Mouse (Mus musculus): Measurements from ENCODE around the gene Micu1.

- TF ChIP-seq CTCF (IDR thresholded peaks at IDR 0.05; ENCODE audit: low read depth) (no peak), EP300 (optimal IDR thresholded peaks at IDR 0.05) (no peak)
Measured at GRCm38 (mm10) chr10:59884327-59885173, 182.3 kb downstream of the Micu1 start.

Measured in stomach, postnatal 0 days (tissue).